Mouse (Mus musculus) midbrain, embryonic 14.5 days (tissue): Measurements from ENCODE around the gene Clcn1. TPM values are rescaled to one million over a fixed set of nuclear protein-coding genes. Genes with fewer than 3 reads are reported as not detected.

Source experiments
- ATAC-seq: fragments of 200-750 bp; cut with Nextera tagmentation; 2 replicates; pipeline ENCODE4 v1.8.0; 2017; ENCODE audit warnings: moderate number of reproducible peaks, moderate library complexity; ENCODE audit not compliant: low FRiP score, low TSS enrichment
- DNase-seq: peaks from one replicate; pipeline ENCODE4 v3.0.0-alpha.2; 2015
- H3K27ac ChIP-seq: fragments of 300-500 bp; sonication (generic); replicated peaks from 2 replicates; pipeline ENCODE4 v1.5.1; 2014; ENCODE audit warnings: mild to moderate bottlenecking, low read depth, low read length, moderate library complexity
- H3K27me3 ChIP-seq: fragments of 300-500 bp; sonication (generic); 2 replicates; pipeline ENCODE4 v1.6.1; 2014; ENCODE audit warnings: low read length, control low read depth, mixed read lengths; ENCODE audit not compliant: control insufficient read depth, insufficient read depth
- H3K36me3 ChIP-seq: fragments of 300-500 bp; sonication (generic); 2 replicates; pipeline ENCODE4 v1.6.1; 2014; ENCODE audit warnings: low read length, control low read depth; ENCODE audit not compliant: control insufficient read depth, insufficient read depth
- H3K4me1 ChIP-seq: fragments of 300-500 bp; sonication (generic); 2 replicates; pipeline ENCODE4 v1.6.1; 2014; ENCODE audit warnings: mild to moderate bottlenecking, antibody characterized with exemption, low read length, control low read depth; ENCODE audit not compliant: control insufficient read depth, insufficient read depth
- H3K4me2 ChIP-seq: fragments of 300-500 bp; sonication (generic); 2 replicates; pipeline ENCODE4 v1.6.1; 2014; ENCODE audit warnings: mild to moderate bottlenecking, low read length, moderate library complexity
- H3K4me3 ChIP-seq: fragments of 300-500 bp; sonication (generic); replicated peaks from 2 replicates; pipeline ENCODE4 v1.5.1; 2014; ENCODE audit warnings: low read depth, low read length
- H3K9ac ChIP-seq: fragments of 300-500 bp; sonication (generic); replicated peaks from 2 replicates; pipeline ENCODE4 v1.6.1; 2014; ENCODE audit warnings: mild to moderate bottlenecking, low read length, moderate library complexity
- H3K9me3 ChIP-seq: fragments of 300-500 bp; sonication (generic); 2 replicates; pipeline ENCODE4 v1.6.1; 2016; ENCODE audit warnings: low read length, control low read depth, mixed read lengths; ENCODE audit not compliant: control insufficient read depth
- WGBS: fragments of 180-500 bp; shearing (Covaris S2); extraction: QIAGEN DNeasy Blood & Tissue Kit; methylation state at CpG from one replicate; pipeline ENCODE4 v1.1.7; 2014; 5-methylcytosine and 5-hydroxymethylcytosine counted together
- polyA plus RNA-seq: library from polyadenylated mRNA; unstranded; fragments of >200 nt; fragmentation: Nextera tagmentation; extraction: Ambion mirVana; gene quantifications from 2 replicates; pipeline ENCODE4 v1.2.1, GENCODE M21; 2014

Clcn1 gene
- polyA plus RNA-seq, 1 experiment from 2014 or later = 2.8 TPM

GRCm38 (mm10) chr6:42342171-42342570 is 55.7 kb downstream of the Clcn1 start:
- no peak overlapping the region for H3K9ac ChIP-seq
- 68% methylated on average over 1 of the region's 1 CpGs for WGBS
- no peak for ATAC-seq
- no peak overlapping the region for H3K4me3 ChIP-seq
- no peak overlapping the region for H3K27ac ChIP-seq
- H3K4me1 ChIP-seq = no peaks in the 10 kb centered on the region
- H3K4me2 ChIP-seq = no peak overlapping the region
- DNase-seq = no peak
- H3K27me3 ChIP-seq = no peaks in the 10 kb centered on the region
- no peaks in the 10 kb centered on the region for H3K9me3 ChIP-seq
- H3K36me3 ChIP-seq = no peaks in the 10 kb centered on the region

- ATAC-seq (no peak), DNase-seq (no peak)
- Histone ChIP-seq H3K27ac (no peak overlapping the region), H3K4me1 (no peaks in the 10 kb centered on the region), H3K36me3 (no peaks in the 10 kb centered on the region), H3K27me3 (no peaks in the 10 kb centered on the region), H3K4me2 (no peak overlapping the region), H3K4me3 (no peak overlapping the region), H3K9ac (no peak overlapping the region), H3K9me3 (no peaks in the 10 kb centered on the region)
- 91% methylated on average over 9 of the region's 9 CpGs for WGBS
Observed at GRCm38 (mm10) chr6:42343361-42344120, 57.1 kb downstream of the Clcn1 start.

- Histone ChIP-seq H3K36me3 (no peaks in the 10 kb centered on the region), H3K4me3 (no peak overlapping the region), H3K27me3 (no peaks in the 10 kb centered on the region), H3K4me2 (no peak overlapping the region), H3K9ac (no peak overlapping the region), H3K9me3 (no peaks in the 10 kb centered on the region), H3K27ac (no peak overlapping the region), H3K4me1 (no peaks in the 10 kb centered on the region)
- no peak for ATAC-seq
- no peak for DNase-seq
- WGBS = 75% methylated on average over 1 of the region's 1 CpGs
Observed at GRCm38 (mm10) chr6:42344255-42344654, 57.8 kb downstream of the Clcn1 start.

GRCm38 (mm10) chr6:42348281-42349005 is 62.0 kb downstream of the Clcn1 start:
- H3K27ac ChIP-seq = no peak overlapping the region
- no peaks in the 10 kb centered on the region for H3K27me3 ChIP-seq
- no peaks in the 10 kb centered on the region for H3K9me3 ChIP-seq
- WGBS = 39% methylated on average over 12 of the region's 12 CpGs
- H3K4me1 ChIP-seq = peaks cover 21% of the 10 kb centered on the region
- H3K4me2 ChIP-seq = peak overlapping the region; percentile 69
- DNase-seq (no peak), ATAC-seq (no peak)
- peaks cover 5% of the 10 kb centered on the region; the same call in 1 of the 2 replicates for H3K36me3 ChIP-seq
- H3K9ac ChIP-seq = no peak overlapping the region
- H3K4me3 ChIP-seq = peak overlapping the region; percentile 80

- under 1% methylated on average over 11 of the region's 11 CpGs for WGBS
- Histone ChIP-seq H3K27me3 (no peaks in the 10 kb centered on the region), H3K4me2 (peak overlapping the region; percentile 69), H3K27ac (peak overlapping the region; percentile 89), H3K4me1 (peaks cover 24% of the 10 kb centered on the region), H3K9me3 (no peaks in the 10 kb centered on the region), H3K4me3 (peak overlapping the region; percentile 80), H3K9ac (peak overlapping the region; percentile 90), H3K36me3 (peaks cover 5% of the 10 kb centered on the region; the same call in 1 of the 2 replicates)
- ATAC-seq = peak; percentile 26
- peak; percentile 82 for DNase-seq
Observed at GRCm38 (mm10) chr6:42349006-42349425, 62.5 kb downstream of the Clcn1 start.

GRCm38 (mm10) chr6:42349426-42350020 is 63.0 kb downstream of the Clcn1 start, which contains the start of gene Zyx:
Gene Zyx, plus strand, starts transcription at chr6:42349630.
- Histone ChIP-seq H3K36me3 (peaks cover 5% of the 10 kb centered on the region; the same call in 1 of the 2 replicates), H3K27ac (peak within 1 kb of the TSS; percentile 89), H3K27me3 (no peaks in the 10 kb centered on the region), H3K4me1 (peaks cover 29% of the 10 kb centered on the region), H3K4me3 (peak within 1 kb of the TSS; percentile 80), H3K9ac (peak within 1 kb of the TSS; percentile 90), H3K9me3 (no peaks in the 10 kb centered on the region), H3K4me2 (peak within 1 kb of the TSS; percentile 69)
- ATAC-seq (peak; percentile 88), DNase-seq (peak; percentile 87)
- under 1% methylated on average over 25 of the region's 36 CpGs for WGBS

- DNase-seq (peak; percentile 82), ATAC-seq (peak; percentile 61)
- Histone ChIP-seq H3K9me3 (no peaks in the 10 kb centered on the region), H3K4me2 (peak overlapping the region; percentile 69), H3K36me3 (peaks cover 5% of the 10 kb centered on the region; the same call in 1 of the 2 replicates), H3K27ac (peak overlapping the region; percentile 89), H3K4me1 (peaks cover 30% of the 10 kb centered on the region), H3K9ac (peak overlapping the region; percentile 90), H3K27me3 (no peaks in the 10 kb centered on the region), H3K4me3 (peak overlapping the region; percentile 80)
- WGBS = under 1% methylated on average over 68 of the region's 72 CpGs
Observed at GRCm38 (mm10) chr6:42350021-42350967, 63.8 kb downstream of the Clcn1 start.
